Mouse (Mus musculus): ENCODE results near the gene Dmxl2. TPM values are rescaled to one million over a fixed set of nuclear protein-coding genes. Genes with fewer than 3 reads are reported as not detected.

Dmxl2 gene
- 7.7 TPM in 2 replicates for polyA plus RNA-seq (2016; fragmentation: Nextera tagmentation; extraction: Ambion mirVana)

DNA sequence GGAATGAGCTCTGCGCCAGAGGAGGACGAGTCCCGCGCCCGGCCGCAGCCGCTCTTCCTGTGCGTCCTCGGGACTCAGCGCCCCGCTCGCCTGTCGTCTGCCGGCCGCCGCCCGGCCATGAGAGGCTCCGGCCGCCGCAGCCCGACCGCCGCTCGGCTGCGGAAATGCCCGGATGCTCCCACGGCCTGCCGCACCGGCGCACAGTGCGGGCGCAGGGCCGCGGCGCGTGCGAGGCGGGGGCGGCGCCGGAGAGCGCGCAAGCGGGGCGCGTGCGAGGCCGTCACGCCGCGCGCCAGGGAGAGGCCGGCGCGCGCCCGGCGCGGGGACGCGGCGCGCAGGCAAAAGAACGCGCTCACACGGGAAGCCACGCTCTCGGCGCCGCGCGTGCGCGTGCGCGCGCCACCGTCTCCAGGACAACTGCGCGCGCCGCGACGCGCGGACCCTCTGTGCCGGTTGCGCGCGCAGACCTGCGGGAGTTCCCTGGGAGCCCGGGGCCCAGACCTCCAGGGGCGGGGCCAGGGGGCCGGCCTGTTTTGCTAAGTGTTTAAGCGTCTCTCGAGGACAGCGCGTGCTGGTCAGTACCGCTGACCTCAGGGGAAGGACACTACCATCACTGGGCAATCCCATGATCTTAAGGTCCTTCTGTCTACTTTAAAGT, at the start of gene Dmxl2:
Gene Dmxl2, minus strand, starts transcription at position 174 of the 658 bp plus-strand sequence.
- 2% methylated on average over 99 of the region's 99 CpGs for WGBS
- Histone ChIP-seq H3K4me1 (replicated peaks) (no peaks in the 10 kb centered on the region), H3K9me3 (replicated peaks) (no peaks in the 10 kb centered on the region), H3K27me3 (replicated peaks) (peaks cover 9% of the 10 kb centered on the region), H3K9ac (peak within 1 kb of the TSS; percentile 88), H3K27ac (ENCODE audit: poor library complexity, severe bottlenecking) (peak within 1 kb of the TSS; percentile 78), H3K4me3 (peak within 1 kb of the TSS; percentile 91), H3K36me3 (no peaks in the 10 kb centered on the region), H3K4me2 (peak within 1 kb of the TSS; percentile 98)
- peak; percentile 93 for ATAC-seq (ENCODE audit: insufficient number of reproducible peaks, low FRiP score)

DNA sequence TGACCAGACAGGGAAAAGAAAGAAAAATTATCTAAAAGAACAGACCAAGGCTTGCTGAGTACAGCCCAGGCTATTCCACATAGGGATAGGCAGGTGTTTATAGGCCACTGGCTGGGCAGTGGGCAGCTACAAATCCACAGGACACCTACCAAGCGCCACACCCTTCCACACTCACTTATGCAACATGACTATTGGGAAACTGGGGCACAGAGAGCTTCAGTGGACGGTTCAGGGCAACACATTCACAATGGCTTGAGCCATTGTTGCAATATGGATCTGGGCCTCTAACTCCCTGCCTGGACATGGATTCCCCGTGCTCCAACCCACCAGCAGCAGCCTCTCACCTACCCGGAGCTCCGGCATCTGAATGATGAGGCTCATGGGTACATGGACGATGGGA, 48.0 kb upstream of the Dmxl2 start:
- no peaks in the 10 kb centered on the region for H3K36me3 ChIP-seq
- H3K4me3 ChIP-seq = no peak overlapping the region
- no peak overlapping the region for H3K4me2 ChIP-seq
- no peaks in the 10 kb centered on the region for H3K27me3 ChIP-seq (replicated peaks)
- H3K27ac ChIP-seq (ENCODE audit: poor library complexity, severe bottlenecking) = no peak overlapping the region
- ATAC-seq (ENCODE audit: insufficient number of reproducible peaks, low FRiP score) = no peak
- H3K4me1 ChIP-seq (replicated peaks) = no peaks in the 10 kb centered on the region
- no peak overlapping the region for H3K9ac ChIP-seq
- no peaks in the 10 kb centered on the region for H3K9me3 ChIP-seq (replicated peaks)
- WGBS = 87% methylated on average over 6 of the region's 6 CpGs

DNA sequence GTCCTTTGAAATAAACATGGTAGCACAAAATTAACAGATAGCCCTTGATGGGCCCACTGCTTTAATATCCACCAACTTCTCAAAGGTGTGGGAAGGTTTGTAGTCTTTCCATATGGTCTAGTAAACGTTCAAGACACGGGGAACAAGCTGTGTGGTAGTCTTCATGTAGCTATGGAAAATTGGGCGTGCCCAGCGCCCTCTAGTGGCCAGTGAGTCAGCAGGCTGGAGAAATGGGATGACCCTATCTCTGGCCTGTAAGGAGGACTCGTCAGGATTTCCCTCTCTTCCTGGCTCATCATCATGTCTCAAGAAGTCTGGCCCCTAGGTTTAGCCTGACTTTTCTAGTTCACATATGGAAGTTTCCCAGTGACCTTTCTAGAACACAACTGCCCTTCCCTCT, 46.1 kb upstream of the Dmxl2 start:
- H3K9me3 ChIP-seq (replicated peaks) = no peaks in the 10 kb centered on the region
- H3K4me3 ChIP-seq = no peak overlapping the region
- 0 out of 2 replicates have a peak, but pooled peaks cover 4% of the 10 kb centered on the region for H3K27me3 ChIP-seq (replicated peaks)
- H3K27ac ChIP-seq (ENCODE audit: poor library complexity, severe bottlenecking) = no peak overlapping the region
- no peak overlapping the region for H3K4me2 ChIP-seq
- no peaks in the 10 kb centered on the region for H3K36me3 ChIP-seq
- no peaks in the 10 kb centered on the region for H3K4me1 ChIP-seq (replicated peaks)
- no peak overlapping the region for H3K9ac ChIP-seq
- WGBS = 18% methylated on average over 5 of the region's 5 CpGs
- ATAC-seq (ENCODE audit: insufficient number of reproducible peaks, low FRiP score) = no peak

DNA sequence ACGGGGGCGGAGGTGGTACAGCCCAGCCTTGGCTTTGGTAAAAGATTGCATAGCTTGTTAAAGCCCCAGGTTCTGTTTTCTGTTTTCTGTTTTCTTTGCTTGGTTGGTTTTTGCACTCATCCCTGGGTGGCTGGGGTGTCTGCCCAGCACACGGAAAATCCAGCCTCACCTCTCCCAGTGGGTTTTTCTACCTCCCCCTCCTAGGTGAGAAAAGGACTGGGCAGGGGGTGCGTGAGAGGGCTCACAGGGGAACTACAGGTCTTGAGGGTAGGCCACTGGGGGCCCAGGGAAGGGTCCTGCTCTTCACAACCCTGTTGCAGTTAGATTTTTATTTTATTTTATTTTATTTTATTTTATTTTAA, 43.5 kb upstream of the Dmxl2 start:
- no peak for ATAC-seq (ENCODE audit: insufficient number of reproducible peaks, low FRiP score)
- Histone ChIP-seq H3K4me3 (no peak overlapping the region), H3K27me3 (replicated peaks) (0 out of 2 replicates have a peak, but pooled peaks cover 6% of the 10 kb centered on the region), H3K9ac (no peak overlapping the region), H3K4me2 (no peak overlapping the region), H3K27ac (ENCODE audit: poor library complexity, severe bottlenecking) (no peak overlapping the region), H3K9me3 (replicated peaks) (no peaks in the 10 kb centered on the region), H3K36me3 (no peaks in the 10 kb centered on the region), H3K4me1 (replicated peaks) (no peaks in the 10 kb centered on the region)
- 80% methylated on average over 4 of the region's 4 CpGs for WGBS

DNA sequence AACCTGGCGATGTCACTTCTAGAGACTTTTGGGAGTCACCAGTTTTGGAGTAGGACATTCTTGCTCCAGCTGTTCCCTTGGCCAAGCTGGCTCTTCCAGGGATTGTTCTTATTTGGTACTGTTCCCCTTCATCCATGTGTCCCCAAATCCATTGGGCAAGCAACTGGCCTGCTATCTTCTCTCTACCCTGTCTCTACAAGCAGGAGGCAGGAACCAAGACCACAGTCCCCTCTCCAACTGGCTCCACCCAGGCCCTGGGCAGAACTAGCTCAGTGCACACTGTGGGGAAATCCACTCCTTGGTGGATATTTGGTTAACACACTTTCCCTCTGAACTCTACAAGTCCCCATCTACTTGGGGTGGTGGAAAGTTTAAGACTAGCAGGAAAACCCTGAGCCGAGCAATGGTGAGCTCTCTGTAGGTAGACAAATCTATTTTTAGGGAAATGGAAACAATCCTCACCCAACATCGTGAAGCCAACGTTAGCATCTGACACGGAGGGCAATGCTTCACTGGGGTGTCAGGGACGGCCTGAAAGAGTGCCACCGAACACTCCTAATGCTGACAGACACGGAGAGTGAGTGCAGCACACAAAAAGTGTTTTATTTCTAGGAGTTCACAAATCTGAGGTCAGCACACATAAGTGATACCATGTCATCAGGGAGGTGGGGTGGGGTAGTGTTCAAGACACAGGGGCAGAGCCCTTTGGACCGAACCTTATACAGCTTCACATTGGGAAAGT, 43.0 kb upstream of the Dmxl2 start:
- no peak for ATAC-seq (ENCODE audit: insufficient number of reproducible peaks, low FRiP score)
- H3K4me2 ChIP-seq = no peak overlapping the region
- H3K27me3 ChIP-seq (replicated peaks) = 0 out of 2 replicates have a peak, but pooled peaks cover 6% of the 10 kb centered on the region
- no peak overlapping the region for H3K4me3 ChIP-seq
- no peak overlapping the region for H3K27ac ChIP-seq (ENCODE audit: poor library complexity, severe bottlenecking)
- no peaks in the 10 kb centered on the region for H3K9me3 ChIP-seq (replicated peaks)
- no peaks in the 10 kb centered on the region for H3K4me1 ChIP-seq (replicated peaks)
- no peak overlapping the region for H3K9ac ChIP-seq
- H3K36me3 ChIP-seq = no peaks in the 10 kb centered on the region
- 69% methylated on average over 9 of the region's 9 CpGs for WGBS

DNA sequence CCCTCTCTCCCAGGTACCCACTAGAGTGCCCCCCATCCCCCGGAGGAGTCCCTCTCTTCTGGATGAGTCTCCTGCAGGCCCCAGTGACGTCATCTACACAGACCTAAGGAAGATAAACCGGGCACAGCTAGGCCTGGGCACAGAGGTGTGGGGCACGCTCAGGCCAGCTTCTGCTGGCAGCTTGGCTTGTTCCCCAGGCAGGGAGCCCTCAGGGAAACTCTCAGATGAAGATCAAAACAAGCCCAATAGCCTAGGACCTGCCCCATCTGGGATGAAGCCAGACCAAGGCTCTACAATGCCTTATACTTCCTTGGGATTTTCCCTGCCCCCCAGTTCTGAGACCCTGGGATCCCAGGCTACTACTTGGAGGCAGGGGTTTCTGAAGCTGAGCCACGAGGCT, 39.4 kb upstream of the Dmxl2 start:
- no peaks in the 10 kb centered on the region for H3K9me3 ChIP-seq (replicated peaks)
- WGBS = 59% methylated on average over 5 of the region's 5 CpGs
- H3K4me3 ChIP-seq = no peak overlapping the region
- no peak overlapping the region for H3K27ac ChIP-seq (ENCODE audit: poor library complexity, severe bottlenecking)
- H3K27me3 ChIP-seq (replicated peaks) = 0 out of 2 replicates have a peak, but pooled peaks cover 6% of the 10 kb centered on the region
- no peak overlapping the region for H3K9ac ChIP-seq
- H3K36me3 ChIP-seq = no peaks in the 10 kb centered on the region
- H3K4me2 ChIP-seq = no peak overlapping the region
- no peaks in the 10 kb centered on the region for H3K4me1 ChIP-seq (replicated peaks)
- ATAC-seq (ENCODE audit: insufficient number of reproducible peaks, low FRiP score) = no peak

DNA sequence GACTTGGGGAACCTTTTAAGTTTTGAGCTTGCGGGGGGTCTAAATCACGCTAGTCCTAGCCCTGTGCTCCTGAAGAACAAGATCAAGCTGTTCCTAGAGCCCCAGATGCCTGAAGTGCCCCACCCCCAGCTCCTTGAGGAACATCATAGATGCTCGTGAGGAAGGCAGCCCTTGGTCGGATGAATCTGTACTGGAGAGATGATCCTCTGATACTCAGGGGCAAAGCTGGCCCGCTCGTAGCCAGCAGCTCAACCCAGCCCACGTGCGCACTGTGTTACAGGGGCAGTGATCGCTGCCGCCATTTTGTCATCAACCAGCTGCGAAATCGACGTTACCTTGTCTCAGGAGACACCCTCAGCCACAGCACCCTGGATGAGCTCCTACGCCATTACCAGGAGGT, 37.3 kb upstream of the Dmxl2 start, which contains the start of gene Sh2d7:
Gene Sh2d7, plus strand, starts transcription at position 301 of the 400 bp plus-strand sequence.
- Histone ChIP-seq H3K36me3 (no peaks in the 10 kb centered on the region), H3K4me2 (no peak within 1 kb of the TSS), H3K27me3 (replicated peaks) (0 out of 2 replicates have a peak, but pooled peaks cover 6% of the 10 kb centered on the region), H3K4me3 (no peak within 1 kb of the TSS), H3K4me1 (replicated peaks) (0 out of 2 replicates have a peak, but pooled peaks cover 5% of the 10 kb centered on the region), H3K9me3 (replicated peaks) (no peaks in the 10 kb centered on the region), H3K9ac (no peak within 1 kb of the TSS), H3K27ac (ENCODE audit: poor library complexity, severe bottlenecking) (no peak within 1 kb of the TSS)
- ATAC-seq (ENCODE audit: insufficient number of reproducible peaks, low FRiP score) = no peak
- 89% methylated on average over 14 of the region's 14 CpGs for WGBS

DNA sequence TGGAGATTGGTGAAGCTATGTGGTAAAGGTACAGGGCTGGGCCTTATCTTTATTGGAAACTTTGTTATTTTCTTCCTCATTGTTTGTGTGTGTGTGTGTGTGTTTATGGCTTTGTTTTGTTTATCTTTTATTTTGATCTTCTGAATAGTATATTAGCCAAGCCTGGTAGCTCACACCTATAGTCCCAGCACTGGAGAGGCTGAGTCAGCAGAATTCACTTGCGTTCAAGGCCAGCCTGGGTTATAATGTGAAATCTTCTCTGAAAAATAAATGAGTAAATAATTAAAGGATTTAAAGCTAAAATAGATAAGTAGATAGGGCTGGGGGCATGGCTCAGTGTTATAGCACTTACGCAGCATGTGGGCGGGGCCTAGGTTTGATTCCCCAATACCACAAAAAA, 36.8 kb upstream of the Dmxl2 start:
- Histone ChIP-seq H3K36me3 (no peaks in the 10 kb centered on the region), H3K4me2 (no peak overlapping the region), H3K4me1 (replicated peaks) (0 out of 2 replicates have a peak, but pooled peaks cover 5% of the 10 kb centered on the region), H3K9me3 (replicated peaks) (no peaks in the 10 kb centered on the region), H3K27me3 (replicated peaks) (0 out of 2 replicates have a peak, but pooled peaks cover 6% of the 10 kb centered on the region), H3K9ac (no peak overlapping the region), H3K27ac (ENCODE audit: poor library complexity, severe bottlenecking) (no peak overlapping the region), H3K4me3 (no peak overlapping the region)
- ATAC-seq (ENCODE audit: insufficient number of reproducible peaks, low FRiP score) = no peak
- 92% methylated on average over 3 of the region's 3 CpGs for WGBS

DNA sequence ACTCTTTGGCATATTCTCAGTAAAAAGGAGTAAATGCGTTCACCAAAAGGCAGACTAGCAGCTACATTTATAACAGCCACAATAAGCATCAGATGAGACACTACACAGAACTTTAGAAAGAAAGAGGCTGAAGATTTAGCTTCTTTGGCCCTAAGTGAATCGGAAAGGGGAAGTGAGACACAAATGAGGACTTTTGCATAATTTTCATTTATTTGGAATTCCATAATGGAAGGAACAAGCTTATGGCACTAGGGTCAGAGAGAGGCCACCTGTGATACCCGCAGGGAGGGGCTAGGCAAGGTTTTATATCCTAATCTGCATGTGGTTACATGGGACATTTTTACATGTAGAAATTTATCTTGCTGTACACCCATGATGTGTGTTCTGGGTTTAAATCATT, 36.1 kb upstream of the Dmxl2 start:
- ATAC-seq (ENCODE audit: insufficient number of reproducible peaks, low FRiP score) = no peak
- H3K4me2 ChIP-seq = no peak overlapping the region
- H3K36me3 ChIP-seq = no peaks in the 10 kb centered on the region
- no peak overlapping the region for H3K9ac ChIP-seq
- H3K4me3 ChIP-seq = no peak overlapping the region
- H3K4me1 ChIP-seq (replicated peaks) = 0 out of 2 replicates have a peak, but pooled peaks cover 5% of the 10 kb centered on the region
- WGBS = 77% methylated on average over 3 of the region's 3 CpGs
- no peak overlapping the region for H3K27ac ChIP-seq (ENCODE audit: poor library complexity, severe bottlenecking)
- no peaks in the 10 kb centered on the region for H3K9me3 ChIP-seq (replicated peaks)
- H3K27me3 ChIP-seq (replicated peaks) = 0 out of 2 replicates have a peak, but pooled peaks cover 1% of the 10 kb centered on the region

DNA sequence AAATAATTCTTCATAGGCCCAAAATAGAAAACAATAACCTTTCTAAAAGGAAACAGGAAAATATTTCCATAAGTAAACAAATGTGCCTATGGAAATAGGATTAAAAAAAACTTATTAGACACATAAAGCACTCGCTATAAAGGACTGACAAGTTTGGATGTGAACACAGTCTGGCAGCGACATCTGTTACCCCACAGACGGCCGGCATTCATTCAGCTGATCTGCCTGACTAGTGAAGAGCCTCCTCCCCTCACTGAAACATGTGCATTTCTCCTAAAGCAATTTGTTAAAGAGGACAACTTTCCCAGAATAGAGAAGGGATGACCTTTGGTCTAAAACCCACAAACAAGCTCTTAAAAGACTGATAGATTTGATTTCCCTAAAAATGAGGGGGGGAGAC, 35.6 kb upstream of the Dmxl2 start:
- Histone ChIP-seq H3K9ac (no peak overlapping the region), H3K9me3 (replicated peaks) (no peaks in the 10 kb centered on the region), H3K4me2 (no peak overlapping the region), H3K4me3 (no peak overlapping the region), H3K27ac (ENCODE audit: poor library complexity, severe bottlenecking) (no peak overlapping the region), H3K4me1 (replicated peaks) (0 out of 2 replicates have a peak, but pooled peaks cover 5% of the 10 kb centered on the region), H3K36me3 (no peaks in the 10 kb centered on the region), H3K27me3 (replicated peaks) (no peaks in the 10 kb centered on the region)
- WGBS = 71% methylated on average over 4 of the region's 4 CpGs
- ATAC-seq (ENCODE audit: insufficient number of reproducible peaks, low FRiP score) = no peak

DNA sequence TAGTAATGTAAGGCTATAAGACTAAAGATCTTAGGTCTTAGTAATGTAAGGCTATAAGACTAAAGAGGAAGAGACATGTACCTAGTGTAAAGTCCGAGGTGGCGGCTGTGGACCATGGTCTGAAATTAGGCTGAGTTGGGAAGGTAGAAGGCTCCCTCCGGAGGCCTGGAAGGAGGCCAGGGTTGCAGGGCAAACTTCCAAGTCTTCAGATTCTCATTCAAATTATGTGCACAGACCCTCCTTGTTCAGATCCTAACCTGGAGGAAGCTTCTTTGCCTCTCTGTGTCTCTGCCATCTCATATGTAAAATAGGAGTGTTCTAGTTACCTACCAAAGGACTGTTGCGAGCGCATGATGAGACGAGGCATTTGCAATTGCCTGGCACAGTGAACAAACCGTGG, 34.8 kb upstream of the Dmxl2 start:
- Histone ChIP-seq H3K9ac (no peak overlapping the region), H3K27ac (ENCODE audit: poor library complexity, severe bottlenecking) (no peak overlapping the region), H3K4me1 (replicated peaks) (0 out of 2 replicates have a peak, but pooled peaks cover 5% of the 10 kb centered on the region), H3K27me3 (replicated peaks) (no peaks in the 10 kb centered on the region), H3K36me3 (no peaks in the 10 kb centered on the region), H3K4me2 (no peak overlapping the region), H3K9me3 (replicated peaks) (no peaks in the 10 kb centered on the region), H3K4me3 (no peak overlapping the region)
- WGBS = 75% methylated on average over 7 of the region's 7 CpGs
- no peak for ATAC-seq (ENCODE audit: insufficient number of reproducible peaks, low FRiP score)
